Mouse (Mus musculus): ENCODE measurements around the gene Mid1. TPM values are rescaled to one million over a fixed set of nuclear protein-coding genes. Genes with fewer than 3 reads are reported as not detected.
"Not testable (repeated sequence)": the region's sequence is repeated elsewhere in the genome, so short reads cannot be mapped to it uniquely, and the experiment has no call there.

The Mid1 gene
- polyA plus RNA-seq, 1 experiment from 2014 or later: 10.0 TPM

DNA sequence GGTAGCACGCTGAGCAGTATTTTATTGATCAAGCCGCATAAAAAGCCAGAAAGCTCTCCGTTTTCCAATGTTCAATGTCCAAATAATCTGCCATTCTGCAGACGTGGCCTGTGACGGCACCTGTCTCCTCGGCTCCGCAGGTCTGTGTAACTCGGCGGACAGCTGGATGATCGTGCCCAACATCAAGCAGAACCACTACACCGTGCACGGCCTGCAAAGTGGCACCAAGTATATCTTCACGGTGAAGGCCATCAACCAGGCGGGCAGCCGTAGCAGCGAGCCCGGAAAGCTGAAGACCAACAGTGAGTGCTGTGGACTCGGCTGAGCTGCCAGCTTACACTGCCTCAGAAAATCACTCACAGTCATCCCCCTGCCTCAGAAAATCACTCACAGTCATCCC is 300.8 kb downstream of the Mid1 start:
- not testable (repeated sequence) for H3K4me3 ChIP-seq (ENCODE audit: low read depth, low read length); H3K27me3 ChIP-seq (ENCODE audit: control insufficient read depth, insufficient read depth, low read length); H3K4me2 ChIP-seq; H3K9ac ChIP-seq (ENCODE audit: low read depth, low read length); H3K4me1 ChIP-seq (ENCODE audit: control insufficient read depth, insufficient read depth, low read length); H3K27ac ChIP-seq (ENCODE audit: low read depth, low read length)
- Histone ChIP-seq H3K36me3 (ENCODE audit: control insufficient read depth, insufficient read depth, low read length) (peaks cover 66% of the 10 kb centered on the region), H3K9me3 (replicated peaks; ENCODE audit: control insufficient read depth, low read length) (peaks cover 63% of the 10 kb centered on the region)
- WGBS (ENCODE audit: insufficient replicate concordance): 80% methylated on average over 18 of the region's 18 CpGs
- ATAC-seq (replicated peaks; ENCODE audit: insufficient number of reproducible peaks, low FRiP score, low TSS enrichment): peak; percentile 8; the same call in 1 of the 2 replicates

DNA sequence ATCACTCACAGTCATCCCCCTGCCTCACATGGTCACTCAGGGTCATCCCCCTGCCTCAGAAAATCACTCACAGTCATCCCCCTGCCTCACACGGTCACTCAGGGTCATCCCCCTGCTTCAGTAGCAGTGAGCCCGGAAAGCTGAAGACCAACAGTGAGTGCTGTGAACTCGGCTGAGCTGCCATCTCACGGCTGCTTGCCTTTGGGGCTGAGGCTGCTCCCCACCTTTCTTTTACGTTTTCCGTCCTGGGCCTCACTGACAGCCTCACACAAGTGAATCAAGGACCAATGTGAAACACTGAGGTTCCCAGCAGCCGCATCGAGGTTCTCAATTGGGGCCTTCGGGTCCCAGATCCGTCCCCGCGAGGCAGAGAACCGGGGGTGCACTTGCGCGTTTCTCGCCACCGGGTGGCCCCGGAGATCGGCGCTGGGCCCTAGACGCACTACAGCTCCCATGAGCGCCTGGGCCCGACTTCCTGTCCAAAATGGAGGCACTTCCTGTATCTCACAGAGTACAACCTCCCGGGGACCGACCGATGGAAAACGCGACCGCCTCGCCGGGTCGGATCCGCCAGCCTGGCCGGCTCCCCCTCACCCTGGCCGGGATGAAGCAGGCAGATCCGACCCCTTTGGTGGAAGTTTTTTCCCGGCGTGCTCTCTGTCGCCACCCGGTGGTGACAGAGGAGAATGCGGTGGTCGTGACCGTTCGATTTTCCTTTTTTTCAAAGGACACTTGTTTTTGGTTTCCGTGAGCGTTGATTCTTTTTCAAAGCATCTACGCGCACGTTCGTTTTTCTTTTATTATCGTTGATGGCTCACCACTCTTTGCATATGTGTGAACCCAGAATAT is 301.7 kb downstream of the Mid1 start:
- not testable (repeated sequence) for H3K27ac ChIP-seq (ENCODE audit: low read depth, low read length); H3K27me3 ChIP-seq (ENCODE audit: control insufficient read depth, insufficient read depth, low read length); H3K4me1 ChIP-seq (ENCODE audit: control insufficient read depth, insufficient read depth, low read length)
- ATAC-seq (replicated peaks; ENCODE audit: insufficient number of reproducible peaks, low FRiP score, low TSS enrichment): peak; percentile 86
- WGBS (ENCODE audit: insufficient replicate concordance): 52% methylated on average over 49 of the region's 51 CpGs
- H3K4me2 ChIP-seq: peak overlapping the region; percentile 41
- H3K36me3 ChIP-seq (ENCODE audit: control insufficient read depth, insufficient read depth, low read length): peaks cover 63% of the 10 kb centered on the region
- peak overlapping the region; percentile 11 for H3K4me3 ChIP-seq (ENCODE audit: low read depth, low read length)
- peak overlapping the region; percentile 17; the same call in 1 of the 2 replicates for H3K9ac ChIP-seq (ENCODE audit: low read depth, low read length)
- peaks cover 58% of the 10 kb centered on the region for H3K9me3 ChIP-seq (replicated peaks; ENCODE audit: control insufficient read depth, low read length)

DNA sequence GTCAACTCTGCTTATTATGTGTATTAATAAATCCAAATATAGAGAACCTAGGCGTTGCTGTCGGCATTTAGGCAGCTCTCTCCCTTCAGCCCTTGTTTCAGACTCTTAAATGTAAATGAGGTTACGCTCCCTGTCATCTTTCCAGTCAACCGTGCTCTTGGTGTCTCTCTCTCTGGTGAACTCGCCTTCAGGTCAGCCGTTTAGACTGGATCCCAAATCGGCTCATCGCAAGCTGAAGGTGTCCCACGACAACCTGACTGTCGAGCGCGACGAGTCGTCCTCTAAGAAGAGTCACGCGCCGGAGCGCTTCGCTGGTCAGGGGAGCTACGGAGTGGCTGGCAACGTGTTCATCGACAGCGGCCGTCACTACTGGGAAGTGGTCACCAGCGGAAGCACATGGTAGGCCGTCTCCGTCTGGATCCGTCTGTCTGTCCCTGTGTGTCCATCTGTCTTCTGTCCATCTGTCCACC is 302.4 kb downstream of the Mid1 start:
- peak; percentile 3; the same call in 1 of the 2 replicates for ATAC-seq (replicated peaks; ENCODE audit: insufficient number of reproducible peaks, low FRiP score, low TSS enrichment)
- Histone ChIP-seq H3K36me3 (ENCODE audit: control insufficient read depth, insufficient read depth, low read length) (peaks cover 57% of the 10 kb centered on the region), H3K9me3 (replicated peaks; ENCODE audit: control insufficient read depth, low read length) (peaks cover 58% of the 10 kb centered on the region)
- H3K27ac ChIP-seq (ENCODE audit: low read depth, low read length); H3K27me3 ChIP-seq (ENCODE audit: control insufficient read depth, insufficient read depth, low read length); H3K4me3 ChIP-seq (ENCODE audit: low read depth, low read length); H3K4me1 ChIP-seq (ENCODE audit: control insufficient read depth, insufficient read depth, low read length); H3K9ac ChIP-seq (ENCODE audit: low read depth, low read length); H3K4me2 ChIP-seq: not testable (repeated sequence)
- 83% methylated on average over 28 of the region's 28 CpGs for WGBS (ENCODE audit: insufficient replicate concordance)

DNA sequence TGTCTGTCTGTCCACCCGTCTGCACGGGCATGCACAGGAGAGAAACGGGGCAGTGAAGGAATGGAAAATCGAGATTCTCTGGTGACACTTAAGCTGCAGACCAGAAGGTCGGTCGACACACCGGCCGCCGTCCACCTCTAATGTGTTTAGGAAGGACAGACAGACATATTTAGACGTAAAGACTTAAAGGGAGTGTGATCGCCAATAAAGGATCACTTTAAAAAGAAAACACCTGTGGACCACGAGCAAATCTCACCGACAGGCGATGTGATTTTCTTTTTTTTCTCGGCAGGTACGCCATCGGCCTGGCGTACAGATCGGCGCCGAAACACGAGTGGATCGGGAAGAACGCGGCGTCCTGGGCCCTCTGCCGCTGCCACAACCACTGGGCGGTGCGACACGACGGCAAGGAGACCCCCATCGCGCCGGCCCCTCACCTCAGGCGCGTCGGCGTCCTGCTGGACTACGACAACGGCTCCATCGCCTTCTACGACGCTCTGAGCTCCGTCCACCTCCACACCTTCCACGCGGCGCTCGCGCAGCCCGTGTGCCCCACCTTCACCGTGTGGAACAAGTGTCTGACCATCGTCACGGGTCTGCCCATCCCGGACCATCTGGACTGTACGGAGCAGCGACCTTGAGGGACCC is 303.7 kb downstream of the Mid1 start:
- H3K27me3 ChIP-seq (ENCODE audit: control insufficient read depth, insufficient read depth, low read length); H3K27ac ChIP-seq (ENCODE audit: low read depth, low read length); H3K9ac ChIP-seq (ENCODE audit: low read depth, low read length); H3K4me2 ChIP-seq; H3K4me3 ChIP-seq (ENCODE audit: low read depth, low read length); H3K4me1 ChIP-seq (ENCODE audit: control insufficient read depth, insufficient read depth, low read length): not testable (repeated sequence)
- peaks cover 48% of the 10 kb centered on the region for H3K36me3 ChIP-seq (ENCODE audit: control insufficient read depth, insufficient read depth, low read length)
- H3K9me3 ChIP-seq (replicated peaks; ENCODE audit: control insufficient read depth, low read length): peaks cover 52% of the 10 kb centered on the region
- ATAC-seq (replicated peaks; ENCODE audit: insufficient number of reproducible peaks, low FRiP score, low TSS enrichment): peak; percentile 43
- 90% methylated on average over 56 of the region's 56 CpGs for WGBS (ENCODE audit: insufficient replicate concordance)

DNA sequence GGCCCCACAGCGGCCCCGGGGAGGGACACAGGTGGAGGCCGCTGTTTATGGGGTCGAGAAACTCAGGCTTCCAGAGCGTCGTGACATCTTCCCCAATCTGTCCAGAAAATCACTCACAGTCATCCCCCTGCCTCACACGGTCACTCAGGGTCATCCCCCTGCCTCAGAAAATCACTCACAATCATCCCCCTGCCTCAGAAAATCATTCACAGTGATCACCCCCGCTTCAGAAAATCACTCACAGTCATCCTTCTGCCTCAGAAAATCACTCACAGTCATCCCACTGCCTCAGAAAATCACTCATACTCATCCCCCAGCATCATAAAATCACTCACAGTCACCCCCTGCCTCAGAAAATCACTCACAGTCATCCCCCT is 304.2 kb downstream of the Mid1 start:
- not testable (repeated sequence) for H3K27ac ChIP-seq (ENCODE audit: low read depth, low read length); ATAC-seq (replicated peaks; ENCODE audit: insufficient number of reproducible peaks, low FRiP score, low TSS enrichment); H3K4me1 ChIP-seq (ENCODE audit: control insufficient read depth, insufficient read depth, low read length); H3K4me2 ChIP-seq; H3K27me3 ChIP-seq (ENCODE audit: control insufficient read depth, insufficient read depth, low read length); H3K4me3 ChIP-seq (ENCODE audit: low read depth, low read length); H3K9ac ChIP-seq (ENCODE audit: low read depth, low read length)
- WGBS (ENCODE audit: insufficient replicate concordance): 81% methylated on average over 8 of the region's 8 CpGs
- Histone ChIP-seq H3K9me3 (replicated peaks; ENCODE audit: control insufficient read depth, low read length) (peaks cover 52% of the 10 kb centered on the region), H3K36me3 (ENCODE audit: control insufficient read depth, insufficient read depth, low read length) (peaks cover 45% of the 10 kb centered on the region)

DNA sequence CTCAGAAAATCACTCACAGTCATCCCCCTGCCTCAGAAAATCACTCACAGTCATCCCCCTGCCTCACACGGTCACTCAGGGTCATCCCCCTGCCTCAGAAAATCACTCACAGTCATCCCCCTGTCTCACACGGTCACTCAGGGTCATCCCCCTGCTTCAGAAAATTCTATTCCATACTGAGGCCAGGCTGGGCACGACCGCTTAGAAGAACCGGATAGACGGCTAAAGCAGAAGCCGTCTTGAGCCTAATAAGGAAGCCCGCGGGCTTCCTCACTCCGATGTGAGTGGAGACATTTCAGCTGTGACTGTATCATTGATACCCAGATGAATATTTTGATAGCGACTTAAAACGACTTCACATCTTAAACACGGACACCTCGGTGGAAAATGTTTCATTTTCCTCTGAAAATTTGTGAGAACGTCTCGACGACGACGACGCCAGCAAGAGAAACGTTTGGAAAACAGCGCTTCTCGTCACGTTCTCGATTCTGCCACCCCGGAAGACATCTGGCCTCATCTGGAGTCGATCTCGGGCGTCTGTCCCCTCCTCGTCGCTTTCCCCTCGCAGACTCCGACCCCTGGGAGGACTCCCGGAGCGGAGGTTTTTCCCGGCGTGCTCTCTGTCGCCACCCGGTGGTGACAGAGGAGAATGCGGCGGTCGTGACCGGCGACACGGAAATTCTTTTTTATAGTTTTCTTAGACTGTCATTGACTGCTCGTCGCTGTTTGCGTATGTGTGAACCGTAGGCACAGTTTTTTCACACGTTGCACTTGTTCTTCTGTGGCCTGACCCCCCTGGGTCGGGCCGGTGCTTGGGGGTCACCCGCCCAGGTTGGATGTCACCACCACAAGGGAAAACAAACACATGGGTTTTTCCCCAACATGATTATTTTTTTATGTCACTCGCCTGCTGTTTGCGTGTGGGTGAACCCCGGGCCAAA is 305.0 kb downstream of the Mid1 start:
- H3K9ac ChIP-seq (ENCODE audit: low read depth, low read length); H3K4me1 ChIP-seq (ENCODE audit: control insufficient read depth, insufficient read depth, low read length); H3K27me3 ChIP-seq (ENCODE audit: control insufficient read depth, insufficient read depth, low read length); ATAC-seq (replicated peaks; ENCODE audit: insufficient number of reproducible peaks, low FRiP score, low TSS enrichment); H3K27ac ChIP-seq (ENCODE audit: low read depth, low read length); H3K4me3 ChIP-seq (ENCODE audit: low read depth, low read length); H3K4me2 ChIP-seq: not testable (repeated sequence)
- peaks cover 49% of the 10 kb centered on the region for H3K9me3 ChIP-seq (replicated peaks; ENCODE audit: control insufficient read depth, low read length)
- peaks cover 38% of the 10 kb centered on the region for H3K36me3 ChIP-seq (ENCODE audit: control insufficient read depth, insufficient read depth, low read length)
- 73% methylated on average over 56 of the region's 56 CpGs for WGBS (ENCODE audit: insufficient replicate concordance)

DNA sequence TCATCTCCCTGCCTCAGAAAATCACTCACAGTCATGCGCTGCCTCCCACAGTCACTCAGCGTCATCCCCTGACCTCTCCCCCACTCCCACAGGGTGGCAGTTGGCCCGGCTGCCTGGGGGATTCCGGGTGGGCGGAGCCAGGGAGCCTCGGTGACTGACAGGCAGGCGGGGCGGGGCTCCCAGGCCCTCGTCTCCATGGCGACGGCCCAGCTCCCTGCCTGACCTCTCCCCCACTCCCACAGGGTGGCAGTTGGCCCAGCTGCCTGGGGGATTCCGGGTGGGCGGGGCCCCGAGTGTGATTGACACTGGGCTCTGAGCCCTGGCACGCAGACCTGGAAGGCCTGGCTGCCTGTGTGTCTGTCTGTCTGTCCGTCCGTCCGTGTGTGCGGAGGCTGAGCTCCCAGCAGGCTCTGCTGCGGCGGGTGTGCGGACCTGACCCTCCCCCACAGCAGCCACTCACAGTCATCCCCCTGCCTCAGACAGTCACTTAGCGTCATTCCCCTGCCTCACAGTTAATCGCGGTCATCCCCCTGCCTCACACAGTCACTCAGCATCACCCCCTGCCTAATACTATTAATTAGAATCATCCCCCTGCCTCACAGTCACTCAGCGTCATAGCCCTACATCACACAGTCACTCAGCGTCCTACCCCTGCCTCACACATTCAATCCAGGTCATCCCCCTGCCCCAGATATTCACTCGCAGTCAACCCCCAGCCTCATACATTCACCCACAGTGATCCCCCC is 306.3 kb downstream of the Mid1 start:
- not testable (repeated sequence) for H3K4me1 ChIP-seq (ENCODE audit: control insufficient read depth, insufficient read depth, low read length); H3K4me3 ChIP-seq (ENCODE audit: low read depth, low read length); H3K4me2 ChIP-seq; H3K27me3 ChIP-seq (ENCODE audit: control insufficient read depth, insufficient read depth, low read length); H3K27ac ChIP-seq (ENCODE audit: low read depth, low read length); H3K9ac ChIP-seq (ENCODE audit: low read depth, low read length)
- H3K9me3 ChIP-seq (replicated peaks; ENCODE audit: control insufficient read depth, low read length): peaks cover 45% of the 10 kb centered on the region
- peak; percentile 6; the same call in 1 of the 2 replicates for ATAC-seq (replicated peaks; ENCODE audit: insufficient number of reproducible peaks, low FRiP score, low TSS enrichment)
- 23% methylated on average over 19 of the region's 28 CpGs for WGBS (ENCODE audit: insufficient replicate concordance)
- peaks cover 30% of the 10 kb centered on the region for H3K36me3 ChIP-seq (ENCODE audit: control insufficient read depth, insufficient read depth, low read length)

Measured in heart, embryonic 11.5 days (tissue).